Mouse (Mus musculus) neural tube, embryonic 11.5 days (tissue): ENCODE results near the gene Lrrc4c. TPM values are rescaled to one million over a fixed set of nuclear protein-coding genes. Genes with fewer than 3 reads are reported as not detected.

ENCODE experiments used
- ATAC-seq: fragments of 200-750 bp; cut with Nextera tagmentation; 2 replicates; pipeline ENCODE4 v1.8.0; 2017; ENCODE audit warnings: moderate number of reproducible peaks, mild to moderate bottlenecking, moderate TSS enrichment, moderate library complexity; ENCODE audit not compliant: insufficient read depth, low FRiP score, low TSS enrichment
- DNase-seq: peaks from one replicate; pipeline ENCODE4 v3.0.0-alpha.2; 2015; ENCODE audit warnings: low spot score
- H3K27ac ChIP-seq: fragments of 300-500 bp; sonication (generic); 2 replicates; pipeline ENCODE4 v1.5.1; 2014; ENCODE audit warnings: low read depth, mild to moderate bottlenecking, low read length
- H3K27me3 ChIP-seq: fragments of 300-500 bp; sonication (generic); 2 replicates; pipeline ENCODE4 v1.6.1; 2014; ENCODE audit warnings: mild to moderate bottlenecking, low read length, mixed read lengths; ENCODE audit not compliant: control insufficient read depth, insufficient read depth
- H3K36me3 ChIP-seq: fragments of 300-500 bp; sonication (generic); 2 replicates; pipeline ENCODE4 v1.6.1; 2014; ENCODE audit warnings: mild to moderate bottlenecking, low read length, moderate library complexity, mixed read lengths; ENCODE audit not compliant: control insufficient read depth, insufficient read depth
- H3K4me1 ChIP-seq: fragments of 300-500 bp; sonication (generic); 2 replicates; pipeline ENCODE4 v1.6.1; 2014; ENCODE audit warnings: low read length, mixed read lengths; ENCODE audit not compliant: control insufficient read depth, insufficient read depth
- H3K4me2 ChIP-seq: fragments of 300-500 bp; sonication (generic); 2 replicates; pipeline ENCODE4 v1.6.1; 2014; ENCODE audit warnings: low read depth, mild to moderate bottlenecking, moderate library complexity
- H3K4me3 ChIP-seq: fragments of 300-500 bp; sonication (generic); 2 replicates; pipeline ENCODE4 v1.5.1; 2014; ENCODE audit warnings: low read depth, low read length
- H3K9ac ChIP-seq: fragments of 300-500 bp; sonication (generic); 2 replicates; pipeline ENCODE4 v1.6.1; 2014; ENCODE audit warnings: mild to moderate bottlenecking, low read length
- H3K9me3 ChIP-seq: fragments of 300-500 bp; sonication (generic); 2 replicates; pipeline ENCODE4 v1.6.1; 2016; ENCODE audit warnings: low read length; ENCODE audit not compliant: control insufficient read depth
- WGBS: fragments of 180-500 bp; shearing (Covaris S2); extraction: QIAGEN DNeasy Blood & Tissue Kit; methylation state at CpG from one replicate; pipeline ENCODE4 v1.1.7; 2014; 5-methylcytosine and 5-hydroxymethylcytosine counted together
- microRNA-seq: library from miRNA; unstranded; fragments of <30 nt; microRNA quantifications from one replicate; pipeline ENCODE4, GENCODE M21; 2016
- polyA plus RNA-seq: library from polyadenylated mRNA; unstranded; fragments of >200 nt; fragmentation: Nextera tagmentation; extraction: Ambion mirVana; gene quantifications from 2 replicates; pipeline ENCODE4 v1.2.1, GENCODE M21; 2014

The Lrrc4c gene
- polyA plus RNA-seq, 1 experiment from 2014 or later = 4.5 TPM

GRCm38 (mm10) chr2:97618589-97618988 is 1300.6 kb downstream of the Lrrc4c start:
- no peak for ATAC-seq
- WGBS = 81% methylated on average over 1 of the region's 1 CpGs
- Histone ChIP-seq H3K27me3 (no peaks in the 10 kb centered on the region), H3K9me3 (no peaks in the 10 kb centered on the region), H3K4me3 (no peak overlapping the region), H3K36me3 (no peaks in the 10 kb centered on the region), H3K27ac (no peak overlapping the region), H3K4me1 (no peaks in the 10 kb centered on the region), H3K9ac (no peak overlapping the region), H3K4me2 (no peak overlapping the region)
- no peak for DNase-seq

- ATAC-seq = no peak
- H3K36me3 ChIP-seq = no peaks in the 10 kb centered on the region
- H3K27ac ChIP-seq = no peak overlapping the region
- H3K9me3 ChIP-seq = no peaks in the 10 kb centered on the region
- 91% methylated on average over 2 of the region's 2 CpGs for WGBS
- no peak overlapping the region for H3K4me2 ChIP-seq
- H3K9ac ChIP-seq = no peak overlapping the region
- no peak overlapping the region for H3K4me3 ChIP-seq
- no peaks in the 10 kb centered on the region for H3K27me3 ChIP-seq
- H3K4me1 ChIP-seq = no peaks in the 10 kb centered on the region
- no peak for DNase-seq
These were observed 1322.0 kb downstream of the Lrrc4c start for GRCm38 (mm10) chr2:97639941-97640340.

- Histone ChIP-seq H3K4me1 (no peaks in the 10 kb centered on the region), H3K27ac (no peak overlapping the region), H3K36me3 (no peaks in the 10 kb centered on the region), H3K4me2 (no peak overlapping the region), H3K9ac (no peak overlapping the region), H3K9me3 (no peaks in the 10 kb centered on the region), H3K4me3 (no peak overlapping the region), H3K27me3 (no peaks in the 10 kb centered on the region)
- no peak for DNase-seq
- ATAC-seq = no peak
These were observed 1323.7 kb downstream of the Lrrc4c start for GRCm38 (mm10) chr2:97641661-97642060.

- no peak overlapping the region for H3K9ac ChIP-seq
- 38% methylated on average over 1 of the region's 1 CpGs for WGBS
- H3K27ac ChIP-seq = no peak overlapping the region
- no peaks in the 10 kb centered on the region for H3K27me3 ChIP-seq
- no peak overlapping the region for H3K4me2 ChIP-seq
- no peaks in the 10 kb centered on the region for H3K4me1 ChIP-seq
- no peak overlapping the region for H3K4me3 ChIP-seq
- ATAC-seq (no peak), DNase-seq (no peak)
- H3K9me3 ChIP-seq = no peaks in the 10 kb centered on the region
- H3K36me3 ChIP-seq = no peaks in the 10 kb centered on the region
These were observed 1334.7 kb downstream of the Lrrc4c start for GRCm38 (mm10) chr2:97652711-97653110.

Small RNA genes lying within 50 kb of the gene (microRNA-seq; reads per million reads assigned to microRNA genes)
- gene Gm44320 = not detected
